Mouse (Mus musculus) CD4-positive naive resting alpha-beta T cell, adult 57 days (primary cell): ENCODE measurements around the gene Lalba. TPM values are rescaled to one million over a fixed set of nuclear protein-coding genes. Genes with fewer than 3 reads are reported as not detected.

ENCODE experiments used
- total RNA-seq: library from RNA; stranded (reverse); gene quantifications from one replicate; pipeline ENCODE4 v1.2.4, GENCODE M21; 2023

Lalba gene
- not detected for total RNA-seq

DNA sequence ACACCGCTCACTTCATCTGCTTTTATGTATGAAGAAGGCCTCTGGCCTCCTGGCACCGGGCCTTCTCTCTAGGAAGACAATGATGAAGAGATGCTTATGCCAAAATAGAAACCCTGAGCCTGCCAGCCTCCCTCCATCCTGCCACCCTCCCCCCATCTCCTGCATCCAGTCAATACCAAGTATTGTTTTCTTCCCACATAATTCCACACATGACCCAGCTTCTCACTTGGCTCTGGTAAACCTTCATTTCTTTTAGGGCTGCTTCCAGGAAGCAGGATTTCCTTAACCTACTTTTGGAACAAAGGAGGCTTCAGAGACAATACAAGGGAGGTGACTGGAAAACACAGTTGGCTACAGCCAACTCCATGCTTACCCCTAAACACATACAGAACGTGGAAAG lies at the start of gene Lalba:
Gene Lalba (minus strand): TSS at position 21 of the 400 bp plus-strand sequence.

GRCm38 (mm10) chr15:98492102-98492501 lies 9.6 kb upstream of the Lalba start, which contains the start of gene Olfr279:
TSS of gene Olfr279 (plus strand) at chr15:98492402.

DNA sequence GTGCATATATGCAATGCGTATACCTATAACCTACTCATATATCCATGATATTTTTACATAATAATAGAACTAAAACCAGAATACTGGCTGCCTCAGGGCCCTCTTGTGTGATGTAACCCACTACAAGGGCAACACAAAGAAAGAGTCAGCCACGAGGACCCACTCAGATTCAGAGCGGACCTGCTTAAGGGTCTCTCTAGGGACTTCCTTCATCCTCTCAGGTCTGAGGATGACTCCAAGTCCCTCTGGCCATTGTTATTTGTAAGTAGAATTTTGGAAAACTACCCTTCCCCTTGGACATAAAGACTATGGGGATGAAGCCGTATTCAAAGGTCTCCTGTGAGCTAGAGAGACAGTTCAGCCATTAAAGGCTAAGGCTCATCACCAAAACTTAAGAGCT lies 12.9 kb downstream of the Lalba start, which contains the start of gene OR5BS1P:
Gene OR5BS1P (plus strand): TSS at position 301 of the 400 bp plus-strand sequence.

DNA sequence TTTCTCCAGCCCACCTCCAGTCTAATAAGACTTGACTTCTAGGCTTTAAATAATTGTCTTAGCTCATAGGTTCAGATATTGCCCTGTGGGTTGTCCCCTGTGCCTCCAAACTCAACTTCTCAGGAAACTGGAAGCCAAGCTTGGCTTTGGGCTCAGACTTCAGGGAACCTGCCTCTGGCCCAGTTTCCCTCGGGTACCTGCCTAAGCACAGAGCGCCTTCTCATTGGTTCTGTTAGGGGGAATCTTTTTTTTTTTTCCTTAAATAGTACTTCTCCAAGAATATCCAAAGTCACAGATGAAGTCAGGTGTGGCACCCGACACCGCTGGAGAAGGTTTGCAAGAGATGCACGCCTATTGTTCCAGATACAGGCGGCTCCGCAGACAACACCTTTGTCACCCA lies 30.2 kb downstream of the Lalba start, which contains the start of gene Olfr281:
Gene Olfr281 (plus strand): TSS at position 301 of the 400 bp plus-strand sequence.

GRCm38 (mm10) chr15:98430925-98431324 lies 51.6 kb downstream of the Lalba start, which contains the start of gene Olfr282:
TSS of gene Olfr282 (plus strand) at chr15:98431225.

Other genes starting within 250 kb of the Lalba start
- not detected for gene Olfr286, start 248.3 kb downstream of the Lalba start, total RNA-seq
- not detected for gene H1fnt, start 225.4 kb downstream of the Lalba start, total RNA-seq
- gene Zfp641, start 186.6 kb downstream of the Lalba start, total RNA-seq: not detected
- gene Olfr285, start 165.4 kb downstream of the Lalba start, total RNA-seq: not detected
- not detected for gene Olfr284, start 141.7 kb downstream of the Lalba start, total RNA-seq
- gene Olfr283, start 101.8 kb downstream of the Lalba start, total RNA-seq: not detected
- not detected for gene Olfr282, start 51.5 kb downstream of the Lalba start, total RNA-seq
- not detected for gene Olfr281, start 30.1 kb downstream of the Lalba start, total RNA-seq
- not detected for gene OR5BS1P, start 12.8 kb downstream of the Lalba start, total RNA-seq
- not detected for gene Olfr279, start 9.7 kb upstream of the Lalba start, total RNA-seq
- 63.2 TPM for gene Kansl2, start 51.5 kb upstream of the Lalba start, total RNA-seq
- 136 TPM for gene Ccnt1, start 88.2 kb upstream of the Lalba start, total RNA-seq
- not detected for gene 4930415O20Rik, start 88.3 kb upstream of the Lalba start, total RNA-seq
- 43.6 TPM for gene Adcy6, start 127.4 kb upstream of the Lalba start, total RNA-seq
- 1.5 TPM for gene Cacnb3, start 148.1 kb upstream of the Lalba start, total RNA-seq
- gene Ddx23, start 180.2 kb upstream of the Lalba start, total RNA-seq: 139 TPM
- gene Rnd1, start 194.7 kb upstream of the Lalba start, total RNA-seq: 0.44 TPM
- gene Ccdc65, start 225.5 kb upstream of the Lalba start, total RNA-seq: not detected
- gene Fkbp11, start 245.5 kb upstream of the Lalba start, total RNA-seq: 3.0 TPM